Mouse (Mus musculus): ENCODE results near the gene Znrd1.

Znrd1 gene

GRCm38 (mm10) chr17:36922715-36923114, 35.6 kb downstream of the Znrd1 start:
- no peak for DNase-seq

GRCm38 (mm10) chr17:36920239-36920638, 38.1 kb downstream of the Znrd1 start:
- DNase-seq = peak; percentile 17

GRCm38 (mm10) chr17:36915076-36915475, 43.3 kb downstream of the Znrd1 start:
- DNase-seq = peak; percentile 76

- DNase-seq = peak; percentile 89
Observed at GRCm38 (mm10) chr17:36914108-36914507, 44.3 kb downstream of the Znrd1 start.

GRCm38 (mm10) chr17:36912031-36912430, 46.3 kb downstream of the Znrd1 start:
- DNase-seq = no peak

- no peak for DNase-seq
Observed at GRCm38 (mm10) chr17:36909802-36910201, 48.6 kb downstream of the Znrd1 start.

- DNase-seq = no peak
Observed at GRCm38 (mm10) chr17:36908235-36908634, 50.1 kb downstream of the Znrd1 start.

Data from lung, postnatal 14 days (tissue).